Mouse (Mus musculus): ENCODE measurements at regions not wholly inside any gene's neighbourhood (a gene's known extent, or its start where the extent isn't known, plus 50 kb on each side); places are given as distances from the start of the nearest gene placed in this dataset.

GRCm38 (mm10) chr11:20462076-20462475 is 81.0 kb upstream of the Sertad2 start:
- DNase-seq (ENCODE audit: low read depth, low spot score), result no peak

- DNase-seq (ENCODE audit: low read depth, low spot score), result no peak
Observed at GRCm38 (mm10) chr11:20463173-20463681, 79.8 kb upstream of the Sertad2 start.

GRCm38 (mm10) chr11:20464564-20464963 is 78.5 kb upstream of the Sertad2 start:
- no peak for DNase-seq (ENCODE audit: low read depth, low spot score)

DNA sequence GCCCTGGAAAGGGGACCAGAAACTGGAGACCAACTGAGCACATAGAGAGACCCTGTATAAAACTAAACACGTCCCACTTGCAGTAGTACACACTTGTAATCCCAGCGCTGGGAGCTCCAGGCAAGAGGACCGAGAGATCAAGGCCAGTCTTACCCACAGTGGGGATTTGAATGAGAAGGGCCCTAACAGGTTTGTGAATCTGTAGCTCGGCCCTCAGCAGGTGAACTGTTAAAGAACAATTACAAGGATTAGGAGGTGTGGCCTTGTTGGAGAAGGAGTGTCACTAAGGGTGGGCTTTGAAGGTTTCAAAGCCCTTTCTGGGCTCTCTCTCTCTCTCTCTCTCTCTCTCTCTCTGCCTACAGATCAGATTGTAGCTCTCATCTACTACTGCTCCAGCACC is 76.5 kb upstream of the Sertad2 start:
- DNase-seq (ENCODE audit: low read depth, low spot score), result no peak

GRCm38 (mm10) chr11:20468319-20469018 is 74.6 kb upstream of the Sertad2 start:
- no peak for DNase-seq (ENCODE audit: low read depth, low spot score)

GRCm38 (mm10) chr11:20469368-20469767 is 73.7 kb upstream of the Sertad2 start:
- peak; percentile 76 for DNase-seq (ENCODE audit: low read depth, low spot score)

- DNase-seq (ENCODE audit: low read depth, low spot score), result no peak
Observed at GRCm38 (mm10) chr11:20470396-20470795, 72.7 kb upstream of the Sertad2 start.

- DNase-seq (ENCODE audit: low read depth, low spot score), result no peak
Observed at GRCm38 (mm10) chr11:20472336-20472735, 70.7 kb upstream of the Sertad2 start.

GRCm38 (mm10) chr11:20475629-20476028 is 67.4 kb upstream of the Sertad2 start:
- peak; percentile 50 for DNase-seq (ENCODE audit: low read depth, low spot score)

DNA sequence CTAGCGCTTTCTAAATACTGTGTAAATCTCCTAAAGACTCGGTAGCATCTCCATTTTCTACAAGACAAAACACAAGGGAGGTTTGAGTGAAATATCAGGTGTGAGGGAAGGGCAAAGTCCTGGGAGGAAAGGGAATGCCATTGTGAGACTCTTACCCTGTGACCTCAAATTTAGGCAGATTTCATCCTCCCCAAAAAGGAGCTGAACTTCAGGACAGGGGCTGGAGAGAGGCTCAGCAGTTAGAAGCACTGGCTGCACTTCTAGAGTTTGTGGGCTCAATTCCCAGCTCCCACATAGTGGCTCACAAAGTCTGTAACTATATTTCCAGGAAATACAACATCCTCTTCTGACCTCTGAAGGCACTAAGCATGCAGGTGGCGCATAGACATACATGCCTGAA is 66.6 kb upstream of the Sertad2 start:
- DNase-seq (ENCODE audit: low read depth, low spot score), result no peak

DNA sequence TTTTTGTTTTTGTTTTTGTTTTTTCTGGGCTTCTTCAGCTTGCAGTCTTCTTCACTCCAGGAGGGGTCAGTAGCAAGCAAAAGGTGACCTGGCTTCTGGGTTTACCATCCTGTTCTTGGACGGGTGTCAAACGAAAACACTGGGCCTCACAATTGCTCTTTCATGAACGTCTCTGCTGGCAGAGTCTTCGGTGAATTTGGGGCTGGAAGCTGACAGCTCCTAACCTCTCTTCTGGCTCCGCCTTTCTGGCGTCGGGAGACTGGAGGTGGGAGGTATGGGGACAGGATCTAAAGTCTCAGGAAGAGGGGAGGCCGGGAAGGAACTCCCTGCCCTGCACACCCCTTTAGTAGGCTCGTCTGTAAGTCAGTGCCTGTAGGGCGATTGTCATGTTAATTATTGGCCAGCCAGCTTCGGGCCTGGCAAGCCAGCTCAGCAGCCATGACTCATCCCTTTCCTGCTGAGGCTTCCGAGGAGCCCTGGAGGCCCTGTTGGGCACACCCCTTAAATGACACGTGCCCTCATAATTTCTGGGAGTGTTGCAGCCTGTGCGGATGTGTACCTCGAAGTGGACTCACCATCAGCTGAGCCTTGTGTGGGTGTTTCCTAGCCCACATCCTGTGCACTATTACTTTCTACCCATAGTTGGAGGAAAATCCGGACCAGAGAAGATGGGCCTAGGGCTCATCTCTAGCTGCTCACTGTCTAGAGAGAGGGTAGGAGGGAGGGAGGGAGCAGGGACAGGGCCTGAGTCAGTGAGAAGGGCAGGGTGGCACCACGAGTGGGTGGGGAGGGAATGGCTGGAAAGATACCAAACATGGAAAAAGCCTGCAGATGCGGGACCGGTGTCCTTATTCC is 65.6 kb upstream of the Sertad2 start:
- peak; percentile 99 for DNase-seq (ENCODE audit: low read depth, low spot score)

GRCm38 (mm10) chr11:20480632-20481031 is 62.4 kb upstream of the Sertad2 start:
- no peak for DNase-seq (ENCODE audit: low read depth, low spot score)

DNA sequence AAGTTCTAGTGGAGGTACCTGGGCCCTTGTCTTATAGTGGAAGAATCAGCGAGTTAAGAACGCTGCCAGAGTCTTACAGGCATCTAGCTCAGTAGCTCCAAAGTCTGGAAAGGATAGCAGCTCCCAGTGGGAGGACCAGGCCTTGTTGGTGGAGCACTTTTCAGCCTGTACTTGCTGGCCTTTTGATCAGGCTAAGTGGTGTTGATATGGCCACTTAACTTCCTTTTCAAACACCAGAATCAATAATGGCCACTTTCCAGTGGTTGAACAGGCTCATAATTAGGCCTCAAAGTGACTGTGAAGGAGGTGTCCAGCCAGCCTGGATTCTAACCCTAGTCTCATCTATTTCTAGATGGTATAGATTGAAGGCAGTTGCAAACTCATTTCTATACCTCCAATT is 57.7 kb upstream of the Sertad2 start:
- DNase-seq (ENCODE audit: low read depth, low spot score), result no peak
